Mouse (Mus musculus) heart, postnatal 10 days (tissue): ENCODE data around the gene Gm21987. TPM values are rescaled to one million over a fixed set of nuclear protein-coding genes. Genes with fewer than 3 reads are reported as not detected.

Experiments used
- total RNA-seq, 2 experiments: library from RNA; stranded (reverse); gene quantifications; 2 replicates each; pipeline ENCODE4 v1.2.3; 2021

The Gm21987 gene
- total RNA-seq, 2 experiments from 2014 or later: not detected

Other genes starting within 250 kb of the Gm21987 start
- not detected for gene Nr1i2, start 52.2 kb upstream of the Gm21987 start, total RNA-seq
- not detected for gene Maats1, start 4.9 kb upstream of the Gm21987 start, total RNA-seq
- 100 to 1,000 TPM; 250 to 263 TPM for gene Cox17, start within 50 bp of the Gm21987 start, total RNA-seq
- 100 to 1,000 TPM; 675 to 721 TPM for gene Popdc2, start 15.2 kb downstream of the Gm21987 start, total RNA-seq
- gene Pla1a, start 86.1 kb downstream of the Gm21987 start, total RNA-seq: 10 to 100 TPM in 1 of 2 experiments, 1 to 10 TPM in 1; 9.8 to 12.1 TPM
- gene Adprh, start 105.7 kb downstream of the Gm21987 start, total RNA-seq: 10 to 100 TPM; 32.2 to 33.6 TPM
- gene Cd80, start 108.5 kb downstream of the Gm21987 start, total RNA-seq: under 1 TPM; 0.53 to 0.84 TPM
- gene Timmdc1, start 175.6 kb downstream of the Gm21987 start, total RNA-seq: 10 to 100 TPM; 54.1 to 59.0 TPM
- 10 to 100 TPM; 14.0 to 15.5 TPM for gene Poglut1, start 203.2 kb downstream of the Gm21987 start, total RNA-seq
- 10 to 100 TPM; 24.2 to 30.8 TPM for gene Tmem39a, start 211.7 kb downstream of the Gm21987 start, total RNA-seq